Mouse (Mus musculus) Patski (cell line): ENCODE results near the gene Cul7. TPM values are rescaled to one million over a fixed set of nuclear protein-coding genes. Genes with fewer than 3 reads are reported as not detected.

Experiments
- ATAC-seq: fragments of 100-300 bp; one replicate; pipeline ENCODE4 v1.8.0; 2021
- CTCF ChIA-PET: fragments of 350-600 bp; sonication (Branson Sonifier 250); formaldehyde crosslinking; loops from one replicate; lab custom pipeline; 2022; ENCODE audit warnings: inconsistent platforms; lab: Charles Lee
- POLR2A ChIA-PET: fragments of 350-600 bp; sonication (Branson Sonifier 250); formaldehyde crosslinking; loops from one replicate; lab custom pipeline; 2022; ENCODE audit warnings: antibody characterized with exemption, inconsistent platforms; lab: Charles Lee
- DNase-seq: peaks from one replicate; pipeline ENCODE4 v3.0.0-alpha.2; 2011; ENCODE audit warnings: low read depth, low spot score
- H3K27me3 ChIP-seq: fragments of 371-371 bp; one replicate; pipeline ENCODE4 v1.5.1; 2021
- CTCF ChIP-seq: fragments of 100-300 bp; IDR thresholded peaks from one replicate; pipeline ENCODE4 v1.5.1; 2021
- in situ Hi-C: fragments of 300-500 bp; cut with MboI; formaldehyde crosslinking; loops from 3 replicates; pipeline ENCODE4 v1.11.1; 2018; ENCODE audit warnings: low pct_unique_long_range_greater_than_20kb, mixed read lengths
- polyA plus RNA-seq: library from polyadenylated mRNA; unstranded; gene quantifications from one replicate; pipeline ENCODE4 v1.2.3, GENCODE M21; 2021

The Cul7 gene
- polyA plus RNA-seq, 1 experiment from 2014 or later = 109 TPM

DNA sequence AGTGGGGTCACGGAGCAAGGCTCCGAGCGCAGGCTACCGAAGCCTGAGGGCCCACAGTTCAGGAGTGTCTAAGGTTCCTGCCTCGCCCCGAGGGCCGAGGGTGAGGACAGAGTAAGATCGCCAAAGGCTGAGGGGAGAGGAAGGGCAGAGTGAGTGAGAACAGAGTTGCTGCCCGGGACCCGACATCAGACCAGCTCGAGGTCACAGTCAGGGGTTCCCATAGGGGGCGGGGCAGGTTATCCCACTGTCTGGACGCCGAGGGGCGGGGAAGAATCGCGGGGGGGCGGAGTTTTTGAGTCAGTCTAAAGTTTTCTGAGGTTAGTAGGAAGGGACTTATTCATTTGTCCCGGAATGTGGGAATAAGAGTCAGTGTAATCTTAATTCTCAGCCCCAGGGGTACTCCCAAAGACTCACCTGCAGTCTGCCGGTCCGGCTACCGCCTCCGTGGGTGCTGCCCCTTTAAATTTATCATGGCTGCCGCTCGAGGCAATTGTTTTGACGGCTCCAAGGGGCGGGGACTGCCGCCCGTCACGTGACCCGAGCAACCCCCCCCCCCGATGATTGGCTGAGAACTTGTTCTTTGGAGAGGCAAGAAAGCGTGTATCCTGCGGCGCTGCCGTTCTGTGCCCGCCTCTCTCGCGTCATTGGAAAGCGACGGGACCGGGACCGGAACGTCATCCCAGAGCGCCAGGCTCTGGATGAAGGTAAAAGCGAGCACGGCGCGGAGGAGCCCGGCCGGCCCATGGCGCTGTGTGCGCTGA lies 4.4 kb upstream of the Cul7 start, which contains the start of the genes Klc4 and Mrpl2:
Klc4 (minus strand) TSS at position 462 of the 761 bp plus-strand sequence.
Mrpl2 (plus strand) TSS at position 669 of the 761 bp plus-strand sequence.
- TF ChIP-seq CTCF = no peak
- ATAC-seq (peak; percentile 31), DNase-seq (peak; percentile 87)
- H3K27me3 ChIP-seq = no peaks in the 10 kb centered on the region
- CTCF ChIA-PET = interaction anchor here (2.3 to 2.6 kb wide), 2 partner anchors 9 to 68 kb away, joined by 6 to 7 read pairs; no protein-coding TSS in a partner anchor
- POLR2A ChIA-PET = interaction anchor here (0.6 to 1.2 kb wide), 3 partner anchors 33 to 86 kb away, joined by 3 to 5 read pairs (median 3); no protein-coding TSS in a partner anchor
- in situ Hi-C loops = no loop called here

DNA sequence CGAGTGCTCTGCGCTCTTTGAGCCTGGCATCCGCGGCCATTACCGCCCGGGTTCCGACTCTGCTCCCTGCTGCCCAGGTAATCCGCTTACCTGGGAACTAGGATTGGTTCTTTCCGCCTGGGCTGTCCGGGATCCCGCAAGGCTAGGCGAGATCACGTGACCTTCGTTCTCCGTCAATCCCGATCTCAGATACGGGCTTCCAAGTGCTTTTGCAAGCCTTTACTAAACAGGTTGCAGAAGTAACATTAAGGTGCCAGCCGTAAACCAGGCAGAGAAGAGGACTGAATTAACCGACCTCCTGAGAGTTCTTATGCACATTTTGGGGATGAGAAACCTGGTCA lies 3.8 kb upstream of the Cul7 start:
- no peak for TF ChIP-seq CTCF
- DNase-seq (peak; percentile 53), ATAC-seq (no peak)
- ChIA-PET POLR2A (no interaction called here), CTCF (interaction anchor here (2.3 kb wide), 1 partner anchor 10 kb away, joined by 6 read pairs; no protein-coding TSS in a partner anchor)
- in situ Hi-C loops = no loop called here
- no peaks in the 10 kb centered on the region for H3K27me3 ChIP-seq

- ChIA-PET POLR2A (no interaction called here), CTCF (no interaction called here)
- in situ Hi-C loops = no loop called here
- DNase-seq = no peak
- no peak for TF ChIP-seq CTCF
- ATAC-seq = no peak
- H3K27me3 ChIP-seq = no peaks in the 10 kb centered on the region
Observed at GRCm38 (mm10) chr17:46647279-46647678, 2.9 kb upstream of the Cul7 start.

DNA sequence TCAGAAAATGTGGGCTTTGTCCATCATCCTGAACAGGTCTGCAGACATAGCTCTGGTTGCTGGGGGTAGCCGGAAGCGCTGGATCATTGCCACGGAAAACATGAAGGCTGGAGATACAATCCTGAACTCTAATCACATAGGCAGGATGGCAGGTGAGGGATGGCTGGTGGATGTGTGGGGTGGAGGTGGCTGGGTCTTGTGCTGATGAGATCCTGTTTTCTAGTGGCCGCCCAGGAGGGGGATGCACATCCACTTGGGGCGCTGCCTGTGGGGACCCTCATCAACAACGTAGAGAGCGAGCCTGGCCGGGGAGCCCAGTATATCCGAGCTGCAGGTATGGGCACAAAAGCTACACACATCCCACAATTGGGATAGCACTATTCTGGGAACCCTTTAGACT lies 1.7 kb upstream of the Cul7 start:
- POLR2A ChIA-PET = no interaction called here
- no peak for TF ChIP-seq CTCF
- DNase-seq (no peak), ATAC-seq (no peak)
- CTCF ChIA-PET = interaction anchor here (0.8 kb wide), 1 partner anchor 18 kb away, joined by 3 read pairs; no protein-coding TSS in a partner anchor
- in situ Hi-C loops = no loop called here
- H3K27me3 ChIP-seq = no peaks in the 10 kb centered on the region

DNA sequence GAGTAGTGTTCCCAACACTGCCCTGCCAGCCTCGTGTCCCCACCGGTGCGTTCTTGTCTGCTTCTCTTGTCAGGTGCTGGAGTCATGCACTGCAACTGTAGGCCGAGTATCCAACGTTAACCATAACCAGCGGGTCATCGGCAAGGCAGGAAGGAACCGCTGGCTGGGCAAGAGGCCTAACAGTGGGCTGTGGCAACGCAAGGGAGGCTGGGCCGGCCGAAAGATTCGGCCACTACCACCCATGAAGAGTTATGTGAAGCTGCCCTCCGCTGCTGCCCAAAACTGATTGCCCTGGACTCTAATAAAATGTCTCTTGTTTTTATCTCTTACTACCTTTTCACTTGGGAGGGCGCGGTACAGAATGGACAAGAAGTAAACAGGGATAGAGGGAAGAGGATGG lies 326 bp upstream of the Cul7 start:
- in situ Hi-C loops = loop anchor here (5.0 kb wide), 1 partner anchor 62 kb away; the partner anchor contains the start of gene Pex6
- no peak for TF ChIP-seq CTCF
- POLR2A ChIA-PET = interaction anchor here (0.8 to 1.5 kb wide), 2 partner anchors 15 to 31 kb away, joined by 3 read pairs; partner anchors contain the start of gene Klhdc3
- ATAC-seq (no peak), DNase-seq (no peak)
- CTCF ChIA-PET = no interaction called here
- H3K27me3 ChIP-seq = no peaks in the 10 kb centered on the region

DNA sequence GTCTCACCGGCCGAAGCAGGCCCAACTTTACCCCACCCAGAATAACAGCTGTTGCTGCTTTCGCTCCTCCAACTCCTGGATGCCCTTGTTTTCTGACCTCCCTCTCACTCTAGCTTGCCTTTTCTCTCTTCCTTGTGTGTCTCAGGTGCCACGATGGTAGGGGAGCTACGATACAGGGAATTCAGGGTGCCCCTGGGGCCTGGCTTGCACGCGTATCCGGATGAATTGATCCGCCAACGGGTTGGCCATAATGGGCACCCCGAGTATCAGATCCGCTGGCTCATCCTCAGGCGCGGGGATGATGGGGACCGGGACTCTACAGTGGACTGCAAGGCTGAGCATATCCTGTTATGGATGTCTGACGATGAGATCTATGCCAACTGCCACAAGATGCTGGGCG lies 1.2 kb downstream of the Cul7 start:
- POLR2A ChIA-PET = interaction anchor here (1.4 kb wide), 1 partner anchor 12 kb away, joined by 3 read pairs; no protein-coding TSS in a partner anchor
- TF ChIP-seq CTCF = no peak
- CTCF ChIA-PET = no interaction called here
- DNase-seq = no peak
- in situ Hi-C loops = loop anchor here (5.0 kb wide), 1 partner anchor 61 kb away; the partner anchor contains the start of gene Pex6
- no peak for ATAC-seq
- H3K27me3 ChIP-seq = no peaks in the 10 kb centered on the region

DNA sequence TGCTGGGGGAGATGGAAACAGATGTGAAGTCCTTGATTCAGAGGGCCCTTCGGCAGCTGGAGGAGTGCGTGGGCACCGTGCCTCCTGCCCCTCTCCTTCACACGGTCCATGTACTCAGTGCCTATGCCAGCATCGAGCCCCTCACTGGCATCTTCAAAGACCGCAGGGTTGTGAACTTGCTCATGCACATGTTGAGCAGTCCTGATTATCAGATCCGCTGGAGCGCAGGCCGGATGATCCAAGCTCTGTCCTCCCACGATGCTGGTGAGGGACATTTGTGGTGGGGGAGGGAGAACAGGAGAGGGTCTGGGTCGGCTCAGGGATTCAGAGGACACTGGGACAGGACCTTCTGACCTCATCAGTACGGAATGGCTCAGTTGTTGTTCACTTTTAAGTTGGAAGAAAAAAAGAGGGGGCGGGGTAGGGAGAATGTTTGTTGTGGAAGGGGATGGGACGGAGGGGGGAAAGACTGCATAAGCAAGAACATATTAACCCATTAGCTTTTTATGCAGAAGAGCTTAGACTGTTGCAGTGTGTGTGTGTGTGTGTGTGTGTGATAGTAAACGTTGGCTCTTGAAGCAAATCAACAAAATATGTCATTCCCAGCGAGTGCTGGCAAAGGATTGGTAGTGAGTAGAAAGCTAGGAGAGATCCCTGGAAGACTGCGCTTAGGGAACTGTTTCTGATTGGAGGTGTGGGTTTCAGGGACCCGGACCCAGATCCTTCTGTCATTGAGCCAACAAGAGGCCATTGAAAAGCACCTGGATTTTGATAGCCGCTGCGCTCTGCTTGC lies 1.8 kb downstream of the Cul7 start:
- DNase-seq = no peak
- in situ Hi-C loops = loop anchor here (5.0 kb wide), 1 partner anchor 60 kb away; the partner anchor contains the start of gene Pex6
- CTCF ChIA-PET = no interaction called here
- POLR2A ChIA-PET = interaction anchor here (0.6 to 1.4 kb wide), 3 partner anchors 11 to 433 kb away, joined by 3 read pairs; no protein-coding TSS in a partner anchor
- no peak for ATAC-seq
- no peaks in the 10 kb centered on the region for H3K27me3 ChIP-seq
- TF ChIP-seq CTCF = no peak

DNA sequence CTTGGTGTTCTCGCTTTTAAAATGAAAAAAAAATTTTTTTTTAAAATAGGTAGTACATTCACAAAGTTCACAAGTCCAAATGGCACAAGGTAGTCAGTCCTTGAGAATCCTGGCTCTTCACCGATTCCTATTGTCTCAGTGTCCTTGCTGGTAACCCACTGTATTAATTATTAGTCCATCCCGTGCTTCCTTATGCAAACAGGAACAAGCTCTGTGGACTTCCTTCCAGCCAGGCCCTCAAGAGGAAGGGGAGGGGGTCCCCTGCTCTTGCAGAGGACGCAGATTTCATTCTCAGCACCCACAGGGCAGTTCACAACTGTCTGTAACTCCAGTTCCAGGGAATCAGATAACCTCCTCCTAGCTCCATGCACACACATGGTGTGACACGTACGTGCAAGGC lies 5.9 kb downstream of the Cul7 start:
- in situ Hi-C loops = no loop called here
- POLR2A ChIA-PET = interaction anchor here (1.9 kb wide), 1 partner anchor 9 kb away, joined by 6 read pairs; no protein-coding TSS in a partner anchor
- CTCF ChIA-PET = no interaction called here
- TF ChIP-seq CTCF = no peak
- H3K27me3 ChIP-seq = no peaks in the 10 kb centered on the region
- no peak for ATAC-seq
- DNase-seq = no peak

DNA sequence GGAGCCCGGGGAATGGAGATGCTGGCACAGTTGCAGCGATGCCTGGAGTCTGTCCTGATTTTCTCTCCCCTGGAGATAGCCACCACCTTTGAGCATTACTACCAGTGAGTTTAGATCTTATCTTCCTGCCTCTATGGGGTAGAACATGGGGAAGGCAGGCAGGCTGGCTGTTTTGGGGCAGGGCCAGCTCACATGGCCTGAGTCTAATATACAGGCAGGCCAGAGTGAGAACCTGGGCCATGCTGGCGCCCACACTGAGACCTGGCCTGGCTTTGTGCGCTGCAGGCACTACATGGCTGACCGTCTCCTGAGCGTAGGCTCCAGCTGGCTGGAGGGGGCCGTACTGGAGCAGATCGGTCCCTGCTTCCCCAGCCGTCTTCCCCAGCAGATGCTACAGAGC lies 11.2 kb downstream of the Cul7 start:
- H3K27me3 ChIP-seq = no peaks in the 10 kb centered on the region
- DNase-seq (no peak), ATAC-seq (no peak)
- ChIA-PET POLR2A (no interaction called here), CTCF (no interaction called here)
- TF ChIP-seq CTCF = no peak
- in situ Hi-C loops = no loop called here

DNA sequence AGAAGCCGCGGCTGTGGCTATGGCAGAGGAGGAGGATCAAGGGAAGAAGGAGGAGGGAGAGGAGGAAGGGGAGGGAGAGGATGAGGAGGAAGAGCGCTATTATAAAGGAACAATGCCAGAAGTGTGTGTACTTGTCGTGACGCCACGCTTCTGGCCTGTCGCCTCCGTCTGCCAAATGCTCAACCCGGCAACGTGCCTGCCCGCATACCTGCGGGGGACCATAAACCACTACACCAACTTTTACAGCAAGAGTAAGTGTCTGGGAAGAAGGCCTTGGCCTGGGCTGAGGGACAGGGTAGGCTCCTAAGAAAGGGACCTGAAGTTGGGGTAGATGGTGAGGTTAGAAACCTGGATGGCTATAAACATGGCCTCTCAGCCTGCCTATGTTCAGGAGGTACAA lies 11.8 kb downstream of the Cul7 start:
- POLR2A ChIA-PET = no interaction called here

More for the DNA sequence above, 11.8 kb downstream of the Cul7 start:
- DNase-seq (no peak), ATAC-seq (no peak)
- H3K27me3 ChIP-seq = no peaks in the 10 kb centered on the region
- in situ Hi-C loops = no loop called here
- CTCF ChIA-PET = no interaction called here
- no peak for TF ChIP-seq CTCF
